ENCODE assay signal across 8 mouse cellular contexts in the genomic region with DNA sequence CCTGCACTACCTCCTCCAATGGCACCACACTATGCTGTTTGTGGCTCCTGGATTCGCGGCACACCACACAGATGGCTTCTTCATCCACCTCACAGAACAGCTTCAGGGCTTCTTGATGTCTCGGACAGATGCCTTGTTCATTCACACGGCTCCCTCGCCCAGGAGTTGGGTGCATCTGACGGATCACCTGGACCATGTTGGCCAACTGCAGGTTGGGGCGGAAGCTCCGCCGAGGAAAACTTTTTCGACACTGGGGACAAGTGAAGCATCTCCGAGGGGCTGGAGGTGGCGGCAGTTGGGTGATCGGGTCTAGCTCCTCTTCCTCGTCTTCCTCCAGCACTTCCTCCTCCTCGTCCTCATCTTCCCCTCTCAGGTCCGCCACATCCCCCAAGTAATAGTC. TPM values are rescaled to one million over a fixed set of nuclear protein-coding genes. Genes with fewer than 3 reads are reported as not detected.
DNase-seq lines count a peak whose midpoint lies in the region; ATAC-seq and TF ChIP-seq lines count a peak whose summit lies in the region.

No protein-coding gene starts in this region.

- no peak for DNase-seq in left cerebral cortex, adult 2 months (ENCODE audit: extremely low spot score in 1 of 2, low spot score in 2 of 2)
- DNase-seq in left cerebral cortex, postnatal 25 days (ENCODE audit: low spot score in 2 of 2), result no peak
- DNase-seq in urinary bladder, adult 18-20 months (ENCODE audit: low spot score in 2 of 2), result no peak
- DNase-seq in T-cell, adult 2 months (ENCODE audit: low spot score), result no peak
- DNase-seq in MN1 (ENCODE audit: low spot score), result no peak

- H3K36me3 ChIP-seq in embryonic facial prominence, embryonic 13.5 days, result peaks cover 32% of the 10 kb centered on the region
- peaks cover 8% of the 10 kb centered on the region for H3K36me3 ChIP-seq in hindbrain, embryonic 15.5 days
- H3K36me3 ChIP-seq in myocyte (ENCODE audit: control insufficient read depth, insufficient read depth), result peaks cover 8% of the 10 kb centered on the region

- TF ChIP-seq POLR2A in myocyte (IDR thresholded peaks at IDR 0.05; ENCODE audit: insufficient read length, low read depth), result no peak

- H3K27ac ChIP-seq in left cerebral cortex, adult 2 months, result no peak overlapping the region; the same call in 1 of the 2 replicates
- H3K27ac ChIP-seq in embryonic facial prominence, embryonic 13.5 days, result no peak overlapping the region
- H3K27ac ChIP-seq in hindbrain, embryonic 15.5 days (replicated peaks), result no peak overlapping the region; the same call in 1 of the 2 replicates

- peak overlapping the region; percentile 83 for H3K4me2 ChIP-seq in embryonic facial prominence, embryonic 13.5 days
- peak overlapping the region; percentile 93 for H3K4me2 ChIP-seq in hindbrain, embryonic 15.5 days
- H3K4me2 ChIP-seq in myocyte (ENCODE audit: low read depth), result peak overlapping the region; percentile 72

- intact Hi-C loops in left cerebral cortex, adult 2 months (cut with DNase I), result loop anchor here (5.0 kb wide), 1 partner anchor 386 kb away; a partner anchor contains a TSS
- intact Hi-C loops in left cerebral cortex, postnatal 25 days (cut with DNase I), result loop anchor here (5.0 kb wide), 1 partner anchor 386 kb away; a partner anchor contains a TSS

- H3K9ac ChIP-seq in embryonic facial prominence, embryonic 13.5 days, result peak overlapping the region; percentile 89
- peak overlapping the region; percentile 79 for H3K9ac ChIP-seq in hindbrain, embryonic 15.5 days

- no peaks in the 10 kb centered on the region for H3K27me3 ChIP-seq in embryonic facial prominence, embryonic 13.5 days
- no peaks in the 10 kb centered on the region for H3K27me3 ChIP-seq in hindbrain, embryonic 15.5 days
- no peaks in the 10 kb centered on the region for H3K27me3 ChIP-seq in myocyte (ENCODE audit: control insufficient read depth, insufficient read depth, insufficient read length)

- 75% methylated on average over 16 of the region's 16 CpGs for WGBS in embryonic facial prominence, embryonic 13.5 days
- WGBS in hindbrain, embryonic 15.5 days, result 74% methylated on average over 16 of the region's 16 CpGs

- H3K9me3 ChIP-seq in embryonic facial prominence, embryonic 13.5 days, result no peaks in the 10 kb centered on the region
- H3K9me3 ChIP-seq in hindbrain, embryonic 15.5 days, result no peaks in the 10 kb centered on the region

- H3K79me2 ChIP-seq in myocyte (ENCODE audit: control insufficient read depth, insufficient read depth), result peaks cover 36% of the 10 kb centered on the region

- no peak for TF ChIP-seq CTCF in left cerebral cortex, adult 2 months (IDR thresholded peaks at IDR 0.05)

- peaks cover 28% of the 10 kb centered on the region for H3K4me1 ChIP-seq in embryonic facial prominence, embryonic 13.5 days
- H3K4me1 ChIP-seq in hindbrain, embryonic 15.5 days (replicated peaks), result peaks cover 34% of the 10 kb centered on the region

- ATAC-seq in embryonic facial prominence, embryonic 13.5 days (ENCODE audit: insufficient number of reproducible peaks, insufficient read depth, low FRiP score, low TSS enrichment, low read depth), result no peak
- no peak for ATAC-seq in hindbrain, embryonic 15.5 days (ENCODE audit: low FRiP score, low read depth)

- H3ac ChIP-seq in myocyte (ENCODE audit: control insufficient read depth, insufficient read length), result peak overlapping the region; percentile 74

- peak overlapping the region; percentile 71 for H3K4me3 ChIP-seq in left cerebral cortex, adult 2 months
- H3K4me3 ChIP-seq in embryonic facial prominence, embryonic 13.5 days, result peak overlapping the region; percentile 75
- peak overlapping the region; percentile 70 for H3K4me3 ChIP-seq in hindbrain, embryonic 15.5 days
- peak overlapping the region; percentile 79 for H3K4me3 ChIP-seq in myocyte

TF ChIP-seq in myocyte, 11 proteins besides CTCF, POLR2A, EP300 and RAD21:
- no peak for TF ChIP-seq MYOD1 (IDR thresholded peaks at IDR 0.05; ENCODE audit: control insufficient read depth in 1 of 3, insufficient read length in 2 of 3, low read depth in 2 of 3)
- no peak for TF ChIP-seq CEBPB (IDR thresholded peaks at IDR 0.05; ENCODE audit: insufficient read depth, poor library complexity, severe bottlenecking)
- no peak for TF ChIP-seq MAX (IDR thresholded peaks at IDR 0.05; ENCODE audit: low read depth)
- TF ChIP-seq POLR2AphosphoS2 (IDR thresholded peaks at IDR 0.05; ENCODE audit: insufficient read length, low read depth), result no peak
- no peak for TF ChIP-seq E2F4 (IDR thresholded peaks at IDR 0.05; ENCODE audit: insufficient read depth)
- no peak for TF ChIP-seq TCF12 (IDR thresholded peaks at IDR 0.05; ENCODE audit: insufficient read depth, poor library complexity, severe bottlenecking)
- no peak for TF ChIP-seq SRF (IDR thresholded peaks at IDR 0.05; ENCODE audit: control insufficient read depth, insufficient read length, low read depth)
- no peak for TF ChIP-seq REST (IDR thresholded peaks at IDR 0.05; ENCODE audit: insufficient read depth, insufficient read length)
- TF ChIP-seq USF1 (IDR thresholded peaks at IDR 0.05; ENCODE audit: low read depth), result no peak
- no peak for TF ChIP-seq MYOG (IDR thresholded peaks at IDR 0.05; ENCODE audit: control insufficient read depth in 1 of 3, insufficient read depth in 1 of 3, insufficient read length in 2 of 3, low read depth in 2 of 3)
- TF ChIP-seq TCF3 (IDR thresholded peaks at IDR 0.05; ENCODE audit: insufficient read length, low read depth), result no peak

RNA-seq across cellular contexts. Expression of a gene that starts 1.3 kb away (rescaled TPM):
- 10 to 100 TPM; 61.7 to 67.7 TPM for total RNA-seq in left cerebral cortex, adult 2 months (2021)
- 10 to 100 TPM; 62.6 to 67.1 TPM for total RNA-seq in left cerebral cortex, postnatal 25 days (2021)
- 8.3 and 8.7 TPM in 2 replicates for polyA plus RNA-seq in embryonic facial prominence, embryonic 13.5 days (2015; fragmentation: Nextera tagmentation; extraction: Ambion mirVana)
- 6.8 and 7.4 TPM in 2 replicates for polyA plus RNA-seq in hindbrain, embryonic 15.5 days (2015; fragmentation: Nextera tagmentation; extraction: Ambion mirVana)
- 31.3 TPM for polyA plus RNA-seq in myocyte (2012; fragmentation: generic; extraction: Trizol)

RNA-seq across cellular contexts. Expression of a gene that starts 10.1 kb away (rescaled TPM):
- 1 to 10 TPM; 2.4 to 3.3 TPM for total RNA-seq in left cerebral cortex, adult 2 months (2021)
- total RNA-seq in left cerebral cortex, postnatal 25 days (2021), result 1 to 10 TPM; 1.4 to 2.2 TPM
- 1.0 and 1.1 TPM in 2 replicates for polyA plus RNA-seq in embryonic facial prominence, embryonic 13.5 days (2015; fragmentation: Nextera tagmentation; extraction: Ambion mirVana)
- 3.1 and 3.7 TPM in 2 replicates for polyA plus RNA-seq in hindbrain, embryonic 15.5 days (2015; fragmentation: Nextera tagmentation; extraction: Ambion mirVana)
- 5.4 TPM for polyA plus RNA-seq in myocyte (2012; fragmentation: generic; extraction: Trizol)

RNA-seq across cellular contexts. Expression of a gene that starts 10.6 kb away (rescaled TPM):
- 1 to 10 TPM; 1.1 to 2.6 TPM for total RNA-seq in left cerebral cortex, adult 2 months (2021)
- 1 to 10 TPM in 1 of 2 experiments, under 1 TPM in 1; 0.99 to 1.5 TPM for total RNA-seq in left cerebral cortex, postnatal 25 days (2021)
- polyA plus RNA-seq in embryonic facial prominence, embryonic 13.5 days (2015; fragmentation: Nextera tagmentation; extraction: Ambion mirVana), result 3.4 and 3.6 TPM in 2 replicates
- polyA plus RNA-seq in hindbrain, embryonic 15.5 days (2015; fragmentation: Nextera tagmentation; extraction: Ambion mirVana), result 3.8 and 4.7 TPM in 2 replicates
- polyA plus RNA-seq in myocyte (2012; fragmentation: generic; extraction: Trizol), result 13.2 TPM

RNA-seq across cellular contexts. Expression of a gene that starts 15.7 kb away (rescaled TPM):
- 100 to 1,000 TPM; 218 to 220 TPM for total RNA-seq in left cerebral cortex, adult 2 months (2021)
- total RNA-seq in left cerebral cortex, postnatal 25 days (2021), result 100 to 1,000 TPM; 223 to 235 TPM
- 729 and 806 TPM in 2 replicates for polyA plus RNA-seq in embryonic facial prominence, embryonic 13.5 days (2015; fragmentation: Nextera tagmentation; extraction: Ambion mirVana)
- polyA plus RNA-seq in hindbrain, embryonic 15.5 days (2015; fragmentation: Nextera tagmentation; extraction: Ambion mirVana), result 361 and 362 TPM in 2 replicates
- polyA plus RNA-seq in myocyte (2012; fragmentation: generic; extraction: Trizol), result 2,993 TPM

RNA-seq across cellular contexts. Expression of a gene that starts 55.6 kb away (rescaled TPM):
- total RNA-seq in left cerebral cortex, adult 2 months (2021), result 1 to 10 TPM; 5.5 to 5.6 TPM
- total RNA-seq in left cerebral cortex, postnatal 25 days (2021), result 1 to 10 TPM; 4.6 to 5.0 TPM
- polyA plus RNA-seq in embryonic facial prominence, embryonic 13.5 days (2015; fragmentation: Nextera tagmentation; extraction: Ambion mirVana), result 3.9 and 4.3 TPM in 2 replicates
- polyA plus RNA-seq in hindbrain, embryonic 15.5 days (2015; fragmentation: Nextera tagmentation; extraction: Ambion mirVana), result 3.5 and 5.2 TPM in 2 replicates
- 6.9 TPM for polyA plus RNA-seq in myocyte (2012; fragmentation: generic; extraction: Trizol)
